Mouse (Mus musculus) kidney, adult 2 months (tissue): ENCODE measurements around the gene Slc3a2. TPM values are rescaled to one million over a fixed set of nuclear protein-coding genes. Genes with fewer than 3 reads are reported as not detected.

Experiments used
- DNase-seq: peaks from one replicate; pipeline ENCODE4 v3.0.0; 2021
- H3K27ac ChIP-seq: fragments of 200-500 bp; 2 replicates; pipeline ENCODE4 v1.5.1; 2012; ENCODE audit warnings: low read depth, low read length, control low read depth, inconsistent platforms; ENCODE audit not compliant: insufficient read depth
- H3K27me3 ChIP-seq: fragments of 200-500 bp; replicated peaks from 2 replicates; pipeline ENCODE4 v1.6.1; 2012; ENCODE audit warnings: mild to moderate bottlenecking, moderate library complexity, low read length, inconsistent platforms; ENCODE audit not compliant: control insufficient read depth, insufficient read depth
- H3K36me3 ChIP-seq: fragments of 200-500 bp; 2 replicates; pipeline ENCODE4 v1.6.1; 2012; ENCODE audit warnings: mild to moderate bottlenecking, moderate library complexity, low read length, inconsistent platforms; ENCODE audit not compliant: control insufficient read depth, insufficient read depth
- H3K4me1 ChIP-seq: fragments of 200-500 bp; 2 replicates; pipeline ENCODE4 v1.6.1; 2011; ENCODE audit warnings: low read length; ENCODE audit not compliant: control insufficient read depth, insufficient read depth
- H3K4me3 ChIP-seq: fragments of 200-500 bp; 2 replicates; pipeline ENCODE4 v1.5.1; 2011; ENCODE audit warnings: mild to moderate bottlenecking, low read depth, low read length, control low read depth; ENCODE audit not compliant: insufficient read depth
- CTCF ChIP-seq: fragments of 200-500 bp; conservative IDR thresholded peaks from 2 replicates; pipeline ENCODE4 v1.5.1; 2011; ENCODE audit warnings: low read depth, mild to moderate bottlenecking, control low read depth, low read length, moderate library complexity, mixed read lengths; ENCODE audit not compliant: insufficient read depth, insufficient read length
- POLR2A ChIP-seq: fragments of 200-500 bp; IDR thresholded peaks from one replicate; pipeline ENCODE4 v1.6.1; 2011; ENCODE audit warnings: low read depth, low read length, control low read depth
- WGBS: fragments of 180-500 bp; shearing (Covaris S2); methylation state at CpG from one replicate; pipeline ENCODE4 v1.1.7; 2018; 5-methylcytosine and 5-hydroxymethylcytosine counted together
- polyA plus RNA-seq: library from polyadenylated mRNA; depleted of rRNA; stranded (reverse); fragments of >200 nt; gene quantifications from 2 replicates; pipeline ENCODE4 v1.2.3, GENCODE M21; 2012

Slc3a2 gene
- polyA plus RNA-seq, 1 experiment: 560 TPM

DNA sequence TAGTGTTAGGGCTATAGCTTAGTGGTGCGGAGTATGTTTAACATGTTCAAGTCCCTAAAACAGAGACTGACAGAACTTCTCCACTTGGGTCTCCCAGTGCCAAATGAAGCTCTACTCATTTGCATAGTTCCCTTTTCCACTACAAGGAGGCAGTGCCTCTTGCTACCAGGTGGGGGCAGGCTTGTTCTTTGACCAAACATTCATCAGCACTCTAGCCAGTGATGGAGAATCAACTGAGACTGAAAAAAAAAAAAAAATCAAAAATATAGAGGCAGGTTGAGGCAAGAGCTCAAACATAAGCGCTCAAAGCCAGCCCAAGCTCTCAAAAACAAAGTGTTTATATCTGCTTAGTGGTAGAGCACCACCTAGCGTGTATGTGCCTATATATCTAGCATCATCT, 4.8 kb downstream of the Slc3a2 start:
- H3K27ac ChIP-seq: no peak overlapping the region
- DNase-seq: peak; percentile 76
- 68% methylated on average over 3 of the region's 3 CpGs for WGBS
- H3K4me3 ChIP-seq: no peak overlapping the region
- H3K27me3 ChIP-seq: no peaks in the 10 kb centered on the region
- no peaks in the 10 kb centered on the region for H3K36me3 ChIP-seq
- TF ChIP-seq POLR2A (no peak), CTCF (peak; percentile 85)
- H3K4me1 ChIP-seq: no peaks in the 10 kb centered on the region; the same call in 1 of the 2 replicates

DNA sequence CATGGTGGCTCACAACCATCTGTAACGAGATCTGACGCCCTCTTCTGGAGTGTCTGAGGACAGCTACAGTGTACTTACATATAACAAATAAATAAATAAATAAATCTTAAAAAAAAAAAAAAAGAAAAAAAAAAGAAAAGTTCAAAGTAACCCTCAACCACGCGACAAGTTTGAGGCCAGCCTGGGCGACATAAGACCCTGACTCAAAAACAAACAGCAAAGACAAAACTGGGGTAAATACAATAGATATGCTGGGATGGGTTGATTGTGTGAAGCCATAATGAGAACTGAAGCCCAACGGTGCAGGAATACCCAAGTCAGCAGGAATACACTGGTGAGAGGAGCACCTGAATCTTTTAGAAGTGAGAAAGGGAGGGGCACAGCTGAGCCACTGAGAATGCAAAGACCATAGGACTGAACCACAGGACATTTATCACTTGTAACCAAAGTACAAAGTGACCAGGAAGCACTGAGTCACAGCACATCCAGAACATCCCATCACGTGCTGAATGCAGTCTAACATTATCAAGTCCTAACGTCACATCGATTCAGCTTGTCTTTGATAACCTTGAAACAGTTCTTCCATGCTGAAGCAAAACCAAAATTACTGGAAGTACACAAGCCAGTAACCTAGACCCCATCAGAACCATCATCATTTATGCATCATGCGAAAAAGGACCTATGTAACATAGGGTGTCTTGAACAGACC, 6.2 kb downstream of the Slc3a2 start:
- H3K4me1 ChIP-seq: peaks cover 4% of the 10 kb centered on the region; the same call in 1 of the 2 replicates
- WGBS: 84% methylated on average over 9 of the region's 10 CpGs
- DNase-seq: no peak
- no peaks in the 10 kb centered on the region for H3K36me3 ChIP-seq
- no peak overlapping the region for H3K27ac ChIP-seq
- no peak for TF ChIP-seq POLR2A
- TF ChIP-seq CTCF: no peak
- H3K4me3 ChIP-seq: no peak overlapping the region
- no peaks in the 10 kb centered on the region for H3K27me3 ChIP-seq

DNA sequence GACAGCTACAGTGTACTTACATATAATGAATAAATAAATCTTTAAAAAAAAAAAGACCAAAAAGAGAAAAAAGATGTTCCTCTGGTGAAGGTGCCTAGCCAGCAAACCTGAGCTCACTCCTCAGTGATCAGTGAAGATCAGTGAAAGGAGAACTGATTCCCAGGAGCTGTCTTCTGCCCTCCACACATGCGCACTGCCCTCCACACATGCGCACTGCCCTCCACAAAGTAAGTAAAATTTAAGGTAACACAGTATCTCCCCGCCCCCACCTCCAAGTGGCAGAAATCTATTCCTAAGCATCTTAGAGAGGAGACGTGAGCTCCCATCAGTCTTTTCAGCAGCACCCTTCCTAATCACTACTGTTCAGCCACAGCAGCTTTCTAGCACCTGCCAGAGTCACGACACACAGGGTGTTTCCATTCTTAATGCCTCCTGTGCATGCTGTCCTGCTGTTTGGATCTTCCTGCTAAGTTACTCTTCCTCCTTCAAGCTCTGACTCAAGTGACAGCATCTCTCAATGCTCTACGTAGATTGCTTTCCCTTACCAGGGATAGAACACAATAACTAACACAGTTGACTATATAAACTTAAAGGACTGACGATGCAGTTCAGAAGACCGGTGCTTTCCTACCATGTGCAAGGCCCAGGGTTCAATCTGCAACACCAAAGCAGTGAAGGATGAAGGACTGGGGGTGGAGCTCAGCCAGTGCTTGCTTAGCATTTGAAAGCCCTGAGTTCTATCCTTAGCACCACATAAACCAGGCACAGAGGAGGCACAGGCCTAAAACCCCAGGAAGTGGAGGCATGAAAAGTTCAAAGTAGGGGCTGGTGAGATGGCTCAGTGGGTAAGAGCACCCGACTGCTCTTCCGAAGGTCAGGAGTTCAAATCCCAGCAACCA, 7.1 kb downstream of the Slc3a2 start:
- Histone ChIP-seq H3K4me3 (no peak overlapping the region), H3K36me3 (no peaks in the 10 kb centered on the region), H3K27me3 (no peaks in the 10 kb centered on the region), H3K27ac (no peak overlapping the region), H3K4me1 (peaks cover 9% of the 10 kb centered on the region; the same call in 1 of the 2 replicates)
- WGBS: 86% methylated on average over 10 of the region's 10 CpGs
- no peak for DNase-seq
- TF ChIP-seq CTCF: no peak
- TF ChIP-seq POLR2A: no peak

DNA sequence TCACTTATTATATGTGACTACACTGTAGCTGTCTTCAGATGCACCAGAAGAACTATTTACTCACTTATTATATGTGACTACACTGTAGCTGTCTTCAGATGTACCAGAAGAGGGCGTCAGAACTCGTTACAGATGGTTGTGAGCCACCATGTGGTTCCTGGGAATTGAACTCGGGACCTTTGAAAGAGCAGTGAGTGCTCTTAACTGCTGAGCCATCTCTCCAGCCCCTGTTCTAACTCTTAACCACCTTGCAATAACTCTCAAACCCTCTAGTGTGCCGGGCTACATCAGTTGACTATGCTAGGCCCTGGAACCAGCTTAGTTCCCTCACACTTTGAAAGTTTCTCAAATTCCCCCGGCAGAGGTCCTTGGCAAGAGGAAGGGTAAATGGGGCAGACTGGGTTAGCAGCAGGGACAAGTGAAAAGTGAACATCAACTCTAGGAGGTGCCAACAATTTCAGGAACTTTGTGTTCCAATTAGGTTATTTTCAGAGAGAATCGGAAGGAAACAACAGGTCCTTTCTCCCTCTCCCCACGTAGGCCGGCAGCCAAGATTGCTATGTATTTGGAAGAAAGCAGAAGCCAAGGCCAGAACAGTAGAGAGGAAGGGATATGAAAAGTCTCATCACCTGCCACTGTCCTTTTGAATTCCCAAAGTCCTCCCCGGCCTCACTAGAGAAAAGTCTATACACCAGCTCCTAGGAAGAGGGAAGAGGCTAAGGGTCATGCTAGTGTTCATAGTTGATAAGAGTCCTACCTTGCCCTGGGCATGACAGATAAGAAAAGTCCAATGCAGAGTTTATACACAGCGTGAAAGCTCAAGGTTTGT, 8.3 kb downstream of the Slc3a2 start:
- Histone ChIP-seq H3K36me3 (peaks cover 3% of the 10 kb centered on the region; the same call in 1 of the 2 replicates), H3K4me3 (no peak overlapping the region), H3K27ac (peak overlapping the region; percentile 35; the same call in 1 of the 2 replicates), H3K4me1 (peaks cover 9% of the 10 kb centered on the region; the same call in 1 of the 2 replicates), H3K27me3 (no peaks in the 10 kb centered on the region)
- TF ChIP-seq POLR2A (no peak), CTCF (no peak)
- 64% methylated on average over 10 of the region's 10 CpGs for WGBS
- peak; percentile 65 for DNase-seq

DNA sequence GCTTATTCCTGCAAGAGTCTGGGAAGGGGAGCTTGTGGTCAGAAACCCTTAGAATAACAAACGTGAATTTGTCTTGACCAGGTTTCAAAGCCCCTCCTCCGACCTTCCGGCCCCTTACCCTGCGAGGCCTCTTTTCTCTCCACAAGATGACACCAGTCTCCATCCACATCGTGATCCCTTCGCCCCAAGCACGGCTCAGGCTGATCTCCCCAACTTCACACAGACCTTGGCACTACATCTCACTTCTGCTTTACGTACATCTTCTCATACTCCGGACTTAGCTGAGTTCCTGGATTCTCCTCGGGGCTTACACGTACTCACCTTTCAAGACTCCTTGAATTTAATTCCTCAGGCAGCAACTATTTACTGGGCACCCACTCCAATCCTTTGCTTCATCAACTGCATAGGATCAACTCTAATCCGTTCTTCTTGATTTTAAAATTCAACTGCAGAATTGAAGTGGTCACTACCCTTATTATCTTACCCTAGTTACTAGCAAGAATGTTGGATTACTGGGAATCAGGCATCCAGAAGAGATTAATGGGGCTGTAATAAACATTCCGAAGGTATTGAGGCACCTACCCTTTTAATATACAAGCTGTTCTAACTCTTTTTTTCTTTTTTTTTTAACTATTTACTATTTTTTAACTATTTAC, 9.0 kb downstream of the Slc3a2 start:
- Histone ChIP-seq H3K27ac (peak overlapping the region; percentile 83; the same call in 1 of the 2 replicates), H3K4me1 (peaks cover 9% of the 10 kb centered on the region; the same call in 1 of the 2 replicates), H3K4me3 (peak overlapping the region; percentile 81), H3K27me3 (no peaks in the 10 kb centered on the region), H3K36me3 (peaks cover 3% of the 10 kb centered on the region; the same call in 1 of the 2 replicates)
- TF ChIP-seq CTCF: no peak
- DNase-seq: no peak
- 5% methylated on average over 13 of the region's 13 CpGs for WGBS

DNA sequence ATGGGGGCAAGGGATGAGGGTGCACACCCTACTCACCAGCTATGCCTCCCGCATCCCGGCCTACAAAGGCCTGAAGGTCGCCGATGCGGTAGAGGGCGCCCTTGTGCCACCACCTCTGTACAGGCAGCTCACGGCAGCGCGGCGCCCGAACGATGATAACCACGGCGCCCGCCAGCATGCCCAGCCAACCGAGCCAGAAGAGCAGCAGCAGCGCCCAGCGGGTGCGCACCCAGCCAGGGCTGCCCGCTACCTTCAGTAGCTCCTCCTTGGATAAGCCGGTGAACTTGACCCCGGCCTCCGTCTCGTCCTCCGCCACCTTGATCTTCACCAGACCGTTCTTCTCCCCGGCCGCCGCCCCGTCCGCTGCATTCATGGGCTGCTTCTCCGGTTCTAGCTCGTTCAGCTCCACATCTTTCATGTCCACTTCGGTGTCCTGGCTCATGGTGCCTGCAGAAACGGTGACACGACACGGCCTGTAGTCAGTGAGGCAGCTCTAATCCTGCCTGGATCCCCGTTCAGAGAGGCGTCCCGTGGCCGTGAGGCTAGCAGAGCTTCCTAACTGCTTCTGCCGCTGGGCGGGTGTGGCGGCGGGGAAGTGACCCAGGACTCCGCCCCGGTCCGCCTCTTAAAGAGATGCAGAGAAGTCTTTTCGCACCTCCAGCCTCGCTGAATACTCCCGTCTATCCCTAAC, 9.7 kb downstream of the Slc3a2 start:
- peak overlapping the region; percentile 81 for H3K4me3 ChIP-seq
- H3K27me3 ChIP-seq: no peaks in the 10 kb centered on the region
- peak; percentile 96 for DNase-seq
- under 1% methylated on average over 51 of the region's 51 CpGs for WGBS
- H3K27ac ChIP-seq: peak overlapping the region; percentile 83
- peaks cover 9% of the 10 kb centered on the region; the same call in 1 of the 2 replicates for H3K4me1 ChIP-seq
- TF ChIP-seq CTCF (peak; percentile 72), POLR2A (peak; percentile 99)
- peaks cover 3% of the 10 kb centered on the region; the same call in 1 of the 2 replicates for H3K36me3 ChIP-seq
